Mouse (Mus musculus) forebrain, embryonic 12.5 days (tissue): ENCODE measurements around the gene Slc35e2. TPM values are rescaled to one million over a fixed set of nuclear protein-coding genes. Genes with fewer than 3 reads are reported as not detected.
"Not testable (repeated sequence)": the region's sequence is repeated elsewhere in the genome, so short reads cannot be mapped to it uniquely, and the experiment has no call there.

Source experiments
- ATAC-seq: fragments of 200-750 bp; cut with Nextera tagmentation; 2 replicates; pipeline ENCODE4 v1.8.0; 2017; ENCODE audit warnings: moderate TSS enrichment; ENCODE audit not compliant: low FRiP score
- H3K27ac ChIP-seq: fragments of 300-500 bp; sonication (generic); 2 replicates; pipeline ENCODE4 v1.5.1; 2016; ENCODE audit warnings: mild to moderate bottlenecking
- H3K27me3 ChIP-seq: fragments of 300-500 bp; sonication (generic); 2 replicates; pipeline ENCODE4 v1.6.1; 2016; ENCODE audit warnings: mild to moderate bottlenecking
- H3K36me3 ChIP-seq: fragments of 300-500 bp; sonication (generic); replicated peaks from 2 replicates; pipeline ENCODE4 v1.6.1; 2016; ENCODE audit warnings: mild to moderate bottlenecking
- H3K4me1 ChIP-seq: fragments of 300-500 bp; sonication (generic); 2 replicates; pipeline ENCODE4 v1.6.1; 2016
- H3K4me2 ChIP-seq: fragments of 300-500 bp; sonication (generic); 2 replicates; pipeline ENCODE4 v1.6.1; 2016; ENCODE audit warnings: mild to moderate bottlenecking, moderate library complexity
- H3K4me3 ChIP-seq: fragments of 300-500 bp; sonication (generic); replicated peaks from 2 replicates; pipeline ENCODE4 v1.5.1; 2016; ENCODE audit warnings: mild to moderate bottlenecking
- H3K9ac ChIP-seq: fragments of 300-500 bp; sonication (generic); 2 replicates; pipeline ENCODE4 v1.6.1; 2016; ENCODE audit warnings: mild to moderate bottlenecking
- H3K9me3 ChIP-seq: fragments of 300-500 bp; sonication (generic); 2 replicates; pipeline ENCODE4 v1.6.1; 2016
- WGBS: fragments of 180-500 bp; shearing (Covaris S2); methylation state at CpG from one replicate; pipeline ENCODE4 v1.1.7; 2016; 5-methylcytosine and 5-hydroxymethylcytosine counted together
- polyA plus RNA-seq: library from polyadenylated mRNA; unstranded; fragments of >200 nt; fragmentation: Nextera tagmentation; extraction: Ambion mirVana; gene quantifications from 2 replicates; pipeline ENCODE4 v1.2.1, GENCODE M21; 2016

Slc35e2 gene
- polyA plus RNA-seq, 1 experiment from 2014 or later: 12.9 TPM

- Histone ChIP-seq H3K9me3 (no peaks in the 10 kb centered on the region), H3K36me3 (no peaks in the 10 kb centered on the region), H3K27ac (no peak overlapping the region), H3K4me1 (peaks cover 32% of the 10 kb centered on the region), H3K27me3 (no peaks in the 10 kb centered on the region), H3K4me2 (no peak overlapping the region), H3K4me3 (no peak overlapping the region), H3K9ac (no peak overlapping the region)
- no peak for ATAC-seq
- 84% methylated on average over 8 of the region's 8 CpGs for WGBS
These were observed 34.7 kb upstream of the Slc35e2 start for GRCm38 (mm10) chr4:155566555-155566954.

- no peak for ATAC-seq
- WGBS: 48% methylated on average over 2 of the region's 2 CpGs
These were observed 33.0 kb upstream of the Slc35e2 start for GRCm38 (mm10) chr4:155568170-155568569.

GRCm38 (mm10) chr4:155568632-155569370 is 32.4 kb upstream of the Slc35e2 start:
- no peak for ATAC-seq
- H3K9ac ChIP-seq: no peak overlapping the region
- H3K4me2 ChIP-seq: no peak overlapping the region
- peaks cover 18% of the 10 kb centered on the region for H3K4me1 ChIP-seq
- H3K27ac ChIP-seq: no peak overlapping the region
- WGBS: 94% methylated on average over 7 of the region's 7 CpGs
- H3K27me3 ChIP-seq: no peaks in the 10 kb centered on the region
- H3K9me3 ChIP-seq: no peaks in the 10 kb centered on the region
- H3K4me3 ChIP-seq: no peak overlapping the region
- H3K36me3 ChIP-seq: no peaks in the 10 kb centered on the region

More at GRCm38 (mm10) chr4:155568170-155568569, 33.0 kb upstream of the Slc35e2 start:
- Histone ChIP-seq H3K9me3 (no peaks in the 10 kb centered on the region), H3K27me3 (no peaks in the 10 kb centered on the region), H3K4me1 (peaks cover 18% of the 10 kb centered on the region), H3K4me3 (no peak overlapping the region), H3K4me2 (no peak overlapping the region), H3K9ac (no peak overlapping the region), H3K36me3 (no peaks in the 10 kb centered on the region), H3K27ac (no peak overlapping the region)

GRCm38 (mm10) chr4:155569818-155570217 is 31.4 kb upstream of the Slc35e2 start:
- H3K4me3 ChIP-seq: no peak overlapping the region
- no peak overlapping the region for H3K9ac ChIP-seq
- H3K4me1 ChIP-seq: peaks cover 11% of the 10 kb centered on the region
- no peak for ATAC-seq
- H3K27me3 ChIP-seq: no peaks in the 10 kb centered on the region
- H3K9me3 ChIP-seq: no peaks in the 10 kb centered on the region
- H3K36me3 ChIP-seq: no peaks in the 10 kb centered on the region
- H3K27ac ChIP-seq: no peak overlapping the region
- WGBS: 92% methylated on average over 6 of the region's 6 CpGs
- H3K4me2 ChIP-seq: no peak overlapping the region

- not testable (repeated sequence) for H3K4me3 ChIP-seq, H3K9ac ChIP-seq, H3K4me2 ChIP-seq, H3K27ac ChIP-seq, H3K9me3 ChIP-seq, H3K27me3 ChIP-seq, H3K4me1 ChIP-seq, H3K36me3 ChIP-seq, ATAC-seq
- WGBS: 94% methylated on average over 11 of the region's 11 CpGs
These were observed 30.9 kb upstream of the Slc35e2 start for GRCm38 (mm10) chr4:155570315-155570714.

GRCm38 (mm10) chr4:155571442-155571841 is 29.8 kb upstream of the Slc35e2 start:
- no peaks in the 10 kb centered on the region for H3K4me1 ChIP-seq
- H3K36me3 ChIP-seq: 0 out of 2 replicates have a peak, but pooled peaks cover under 1% of the 10 kb centered on the region
- no peaks in the 10 kb centered on the region for H3K9me3 ChIP-seq
- H3K4me3 ChIP-seq: no peak overlapping the region
- no peak for ATAC-seq
- 87% methylated on average over 2 of the region's 2 CpGs for WGBS
- no peaks in the 10 kb centered on the region for H3K27me3 ChIP-seq
- no peak overlapping the region for H3K4me2 ChIP-seq
- H3K9ac ChIP-seq: no peak overlapping the region
- no peak overlapping the region for H3K27ac ChIP-seq

- no peak overlapping the region for H3K9ac ChIP-seq
- ATAC-seq: no peak
- H3K27me3 ChIP-seq: no peaks in the 10 kb centered on the region
- no peaks in the 10 kb centered on the region for H3K4me1 ChIP-seq
- H3K4me3 ChIP-seq: no peak overlapping the region
- no peaks in the 10 kb centered on the region for H3K9me3 ChIP-seq
- no peak overlapping the region for H3K27ac ChIP-seq
- peaks cover 17% of the 10 kb centered on the region for H3K36me3 ChIP-seq
- WGBS: 98% methylated on average over 2 of the region's 2 CpGs
- no peak overlapping the region for H3K4me2 ChIP-seq
These were observed 28.1 kb upstream of the Slc35e2 start for GRCm38 (mm10) chr4:155573155-155573554.

- WGBS: 92% methylated on average over 9 of the region's 9 CpGs
- no peak overlapping the region for H3K27ac ChIP-seq
- H3K4me3 ChIP-seq: no peak overlapping the region
- no peak overlapping the region for H3K9ac ChIP-seq
- H3K36me3 ChIP-seq: peaks cover 24% of the 10 kb centered on the region
- H3K4me2 ChIP-seq: no peak overlapping the region
- no peak for ATAC-seq
- no peaks in the 10 kb centered on the region for H3K4me1 ChIP-seq
- H3K27me3 ChIP-seq: no peaks in the 10 kb centered on the region
- H3K9me3 ChIP-seq: no peaks in the 10 kb centered on the region
These were observed 27.3 kb upstream of the Slc35e2 start for GRCm38 (mm10) chr4:155573876-155574275.

- ATAC-seq: no peak
- Histone ChIP-seq H3K9ac (no peak overlapping the region), H3K9me3 (no peaks in the 10 kb centered on the region), H3K36me3 (peaks cover 31% of the 10 kb centered on the region), H3K4me2 (no peak overlapping the region), H3K27ac (no peak overlapping the region), H3K27me3 (no peaks in the 10 kb centered on the region), H3K4me3 (no peak overlapping the region), H3K4me1 (no peaks in the 10 kb centered on the region)
- WGBS: 92% methylated on average over 11 of the region's 11 CpGs
These were observed 26.3 kb upstream of the Slc35e2 start for GRCm38 (mm10) chr4:155574931-155575330.

GRCm38 (mm10) chr4:155575521-155575920 is 25.7 kb upstream of the Slc35e2 start:
- 89% methylated on average over 8 of the region's 8 CpGs for WGBS
- Histone ChIP-seq H3K27me3 (no peaks in the 10 kb centered on the region), H3K4me1 (no peaks in the 10 kb centered on the region), H3K27ac (no peak overlapping the region), H3K4me3 (no peak overlapping the region), H3K4me2 (no peak overlapping the region), H3K9me3 (no peaks in the 10 kb centered on the region), H3K36me3 (peaks cover 31% of the 10 kb centered on the region), H3K9ac (no peak overlapping the region)
- no peak for ATAC-seq

GRCm38 (mm10) chr4:155577132-155577531 is 24.1 kb upstream of the Slc35e2 start:
- Histone ChIP-seq H3K4me3 (no peak overlapping the region), H3K27me3 (no peaks in the 10 kb centered on the region), H3K9me3 (no peaks in the 10 kb centered on the region), H3K36me3 (peaks cover 31% of the 10 kb centered on the region), H3K27ac (no peak overlapping the region), H3K4me1 (no peaks in the 10 kb centered on the region), H3K4me2 (no peak overlapping the region), H3K9ac (0 out of 2 replicates have a peak overlapping the region, but pooled peaks have one; percentile 5)
- WGBS: 95% methylated on average over 9 of the region's 9 CpGs
- ATAC-seq: no peak

- Histone ChIP-seq H3K27me3 (no peaks in the 10 kb centered on the region), H3K9ac (no peak overlapping the region), H3K4me3 (no peak overlapping the region), H3K27ac (no peak overlapping the region), H3K36me3 (peaks cover 35% of the 10 kb centered on the region), H3K4me2 (no peak overlapping the region), H3K9me3 (no peaks in the 10 kb centered on the region), H3K4me1 (no peaks in the 10 kb centered on the region)
- ATAC-seq: no peak
- 91% methylated on average over 5 of the region's 5 CpGs for WGBS
These were observed 23.5 kb upstream of the Slc35e2 start for GRCm38 (mm10) chr4:155577741-155578140.
